Mouse (Mus musculus) midbrain, embryonic 12.5 days (tissue): ENCODE measurements around the gene Gyg. TPM values are rescaled to one million over a fixed set of nuclear protein-coding genes. Genes with fewer than 3 reads are reported as not detected.

ENCODE experiments used
- ATAC-seq: fragments of 200-750 bp; cut with Nextera tagmentation; 2 replicates; pipeline ENCODE4 v1.8.0; 2017; ENCODE audit warnings: low read depth, moderate TSS enrichment, moderate library complexity; ENCODE audit not compliant: low FRiP score
- H3K27ac ChIP-seq: fragments of 300-500 bp; sonication (generic); replicated peaks from 2 replicates; pipeline ENCODE4 v1.5.1; 2016; ENCODE audit warnings: mild to moderate bottlenecking
- H3K27me3 ChIP-seq: fragments of 300-500 bp; sonication (generic); 2 replicates; pipeline ENCODE4 v1.6.1; 2016; ENCODE audit warnings: mild to moderate bottlenecking
- H3K36me3 ChIP-seq: fragments of 300-500 bp; sonication (generic); 2 replicates; pipeline ENCODE4 v1.6.1; 2016
- H3K4me1 ChIP-seq: fragments of 300-500 bp; sonication (generic); 2 replicates; pipeline ENCODE4 v1.6.1; 2016
- H3K4me2 ChIP-seq: fragments of 300-500 bp; sonication (generic); replicated peaks from 2 replicates; pipeline ENCODE4 v1.6.1; 2016; ENCODE audit warnings: mild to moderate bottlenecking, moderate library complexity
- H3K4me3 ChIP-seq: fragments of 300-500 bp; sonication (generic); 2 replicates; pipeline ENCODE4 v1.5.1; 2016; ENCODE audit warnings: mild to moderate bottlenecking
- H3K9ac ChIP-seq: fragments of 300-500 bp; sonication (generic); replicated peaks from 2 replicates; pipeline ENCODE4 v1.6.1; 2016; ENCODE audit warnings: mild to moderate bottlenecking, moderate library complexity
- H3K9me3 ChIP-seq: fragments of 300-500 bp; sonication (generic); 2 replicates; pipeline ENCODE4 v1.6.1; 2016; ENCODE audit warnings: mild to moderate bottlenecking
- WGBS: fragments of 180-500 bp; shearing (Covaris S2); methylation state at CpG from one replicate; pipeline ENCODE4 v1.1.7; 2016; 5-methylcytosine and 5-hydroxymethylcytosine counted together
- polyA plus RNA-seq: library from polyadenylated mRNA; unstranded; fragments of >200 nt; fragmentation: Nextera tagmentation; extraction: Ambion mirVana; gene quantifications from 2 replicates; pipeline ENCODE4 v1.2.1, GENCODE M21; 2016

Gyg gene
- polyA plus RNA-seq, result 24.1 and 24.7 TPM in 2 replicates

- 2% methylated on average over 65 of the region's 73 CpGs for WGBS
Observed at GRCm38 (mm10) chr3:20154531-20155367, at the start of gene Gyg. Gene Gyg (minus strand): TSS chr3:20155317.

GRCm38 (mm10) chr3:20198869-20199268, 43.8 kb upstream of the Gyg start:
- Histone ChIP-seq H3K4me3 (no peak overlapping the region), H3K27ac (no peak overlapping the region), H3K9ac (no peak overlapping the region), H3K27me3 (no peaks in the 10 kb centered on the region), H3K4me2 (no peak overlapping the region), H3K36me3 (no peaks in the 10 kb centered on the region), H3K4me1 (no peaks in the 10 kb centered on the region), H3K9me3 (no peaks in the 10 kb centered on the region)
- peak; percentile 69; the same call in 1 of the 2 replicates for ATAC-seq
- 28% methylated on average over 6 of the region's 6 CpGs for WGBS

More at GRCm38 (mm10) chr3:20154531-20155367, at the start of gene Gyg:
- no peaks in the 10 kb centered on the region for H3K36me3 ChIP-seq
- H3K9ac ChIP-seq, result peak within 1 kb of the TSS; percentile 65
- H3K4me2 ChIP-seq, result peak within 1 kb of the TSS; percentile 87
- no peaks in the 10 kb centered on the region; the same call in 1 of the 2 replicates for H3K4me1 ChIP-seq
- H3K27ac ChIP-seq, result no peak within 1 kb of the TSS
- 0 out of 2 replicates have a peak, but pooled peaks cover 10% of the 10 kb centered on the region for H3K27me3 ChIP-seq
- peak; percentile 95 for ATAC-seq
- H3K9me3 ChIP-seq, result peaks cover 5% of the 10 kb centered on the region; the same call in 1 of the 2 replicates
- peak within 1 kb of the TSS; percentile 71 for H3K4me3 ChIP-seq

GRCm38 (mm10) chr3:20197878-20198277, 42.8 kb upstream of the Gyg start:
- Histone ChIP-seq H3K9ac (no peak overlapping the region), H3K4me3 (no peak overlapping the region), H3K36me3 (no peaks in the 10 kb centered on the region), H3K27ac (no peak overlapping the region), H3K4me2 (no peak overlapping the region), H3K27me3 (no peaks in the 10 kb centered on the region), H3K9me3 (no peaks in the 10 kb centered on the region), H3K4me1 (no peaks in the 10 kb centered on the region)
- 87% methylated on average over 10 of the region's 10 CpGs for WGBS
- no peak for ATAC-seq

- Histone ChIP-seq H3K9ac (no peak overlapping the region), H3K27ac (no peak overlapping the region), H3K36me3 (no peaks in the 10 kb centered on the region), H3K4me2 (no peak overlapping the region), H3K9me3 (no peaks in the 10 kb centered on the region), H3K27me3 (no peaks in the 10 kb centered on the region), H3K4me1 (no peaks in the 10 kb centered on the region), H3K4me3 (no peak overlapping the region)
- 79% methylated on average over 5 of the region's 5 CpGs for WGBS
- ATAC-seq, result no peak
Observed at GRCm38 (mm10) chr3:20188976-20189675, 34.0 kb upstream of the Gyg start.

- no peak overlapping the region for H3K4me2 ChIP-seq
- no peaks in the 10 kb centered on the region for H3K36me3 ChIP-seq
- no peak overlapping the region for H3K4me3 ChIP-seq
- ATAC-seq, result no peak
- no peaks in the 10 kb centered on the region for H3K4me1 ChIP-seq
- H3K9ac ChIP-seq, result no peak overlapping the region
- H3K27me3 ChIP-seq, result no peaks in the 10 kb centered on the region
- 90% methylated on average over 6 of the region's 6 CpGs for WGBS
- H3K9me3 ChIP-seq, result no peaks in the 10 kb centered on the region
- H3K27ac ChIP-seq, result no peak overlapping the region
Observed at GRCm38 (mm10) chr3:20172394-20172793, 17.3 kb upstream of the Gyg start.

GRCm38 (mm10) chr3:20167487-20167886, 12.4 kb upstream of the Gyg start:
- no peaks in the 10 kb centered on the region for H3K9me3 ChIP-seq
- no peaks in the 10 kb centered on the region for H3K36me3 ChIP-seq
- H3K4me1 ChIP-seq, result no peaks in the 10 kb centered on the region
- H3K4me2 ChIP-seq, result no peak overlapping the region
- WGBS, result 88% methylated on average over 1 of the region's 1 CpGs
- H3K27ac ChIP-seq, result no peak overlapping the region
- H3K9ac ChIP-seq, result no peak overlapping the region
- H3K4me3 ChIP-seq, result no peak overlapping the region
- no peaks in the 10 kb centered on the region for H3K27me3 ChIP-seq
- no peak for ATAC-seq

- H3K9me3 ChIP-seq, result peaks cover 10% of the 10 kb centered on the region; the same call in 1 of the 2 replicates
- no peaks in the 10 kb centered on the region; the same call in 1 of the 2 replicates for H3K4me1 ChIP-seq
- no peaks in the 10 kb centered on the region for H3K36me3 ChIP-seq
- 0 out of 2 replicates have a peak, but pooled peaks cover 10% of the 10 kb centered on the region for H3K27me3 ChIP-seq
- ATAC-seq, result no peak
- H3K4me2 ChIP-seq, result peak overlapping the region; percentile 87
- H3K9ac ChIP-seq, result no peak overlapping the region
- H3K4me3 ChIP-seq, result no peak overlapping the region
- H3K27ac ChIP-seq, result no peak overlapping the region
- 82% methylated on average over 6 of the region's 6 CpGs for WGBS
Observed at GRCm38 (mm10) chr3:20155476-20155875, 359 bp upstream of the Gyg start.

- no peak for ATAC-seq
- H3K27me3 ChIP-seq, result 0 out of 2 replicates have a peak, but pooled peaks cover 10% of the 10 kb centered on the region
- no peaks in the 10 kb centered on the region for H3K9me3 ChIP-seq
- H3K4me3 ChIP-seq, result no peak overlapping the region
- H3K36me3 ChIP-seq, result no peaks in the 10 kb centered on the region
- H3K9ac ChIP-seq, result no peak overlapping the region
- H3K4me2 ChIP-seq, result no peak overlapping the region
- H3K4me1 ChIP-seq, result peaks cover 5% of the 10 kb centered on the region
- no peak overlapping the region for H3K27ac ChIP-seq
- 97% methylated on average over 3 of the region's 3 CpGs for WGBS
Observed at GRCm38 (mm10) chr3:20151651-20152050, 3.5 kb downstream of the Gyg start.

- H3K4me2 ChIP-seq, result no peak overlapping the region
- no peak for ATAC-seq
- no peaks in the 10 kb centered on the region for H3K9me3 ChIP-seq
- 68% methylated on average over 2 of the region's 2 CpGs for WGBS
- 0 out of 2 replicates have a peak, but pooled peaks cover 10% of the 10 kb centered on the region for H3K27me3 ChIP-seq
- no peak overlapping the region for H3K9ac ChIP-seq
- no peak overlapping the region for H3K27ac ChIP-seq
- H3K4me3 ChIP-seq, result no peak overlapping the region
- no peaks in the 10 kb centered on the region for H3K36me3 ChIP-seq
- peaks cover 10% of the 10 kb centered on the region for H3K4me1 ChIP-seq
Observed at GRCm38 (mm10) chr3:20150511-20150910, 4.6 kb downstream of the Gyg start.

- no peak overlapping the region for H3K9ac ChIP-seq
- H3K4me3 ChIP-seq, result no peak overlapping the region
- H3K27me3 ChIP-seq, result no peaks in the 10 kb centered on the region
- H3K4me2 ChIP-seq, result no peak overlapping the region
- H3K9me3 ChIP-seq, result no peaks in the 10 kb centered on the region
- H3K36me3 ChIP-seq, result no peaks in the 10 kb centered on the region
- no peak overlapping the region for H3K27ac ChIP-seq
- ATAC-seq, result no peak
- 77% methylated on average over 5 of the region's 5 CpGs for WGBS
- H3K4me1 ChIP-seq, result peaks cover 11% of the 10 kb centered on the region
Observed at GRCm38 (mm10) chr3:20147647-20148046, 7.5 kb downstream of the Gyg start.

- no peak overlapping the region for H3K27ac ChIP-seq
- H3K4me2 ChIP-seq, result no peak overlapping the region
- whole genome bisulfite sequencing, result 39% methylated on average over 7 of the region's 7 CpGs
- peak; percentile 61; the same call in 1 of the 2 replicates for ATAC-seq
- no peaks in the 10 kb centered on the region for H3K9me3 ChIP-seq
- no peak overlapping the region for H3K4me3 ChIP-seq
- H3K4me1 ChIP-seq, result peaks cover 11% of the 10 kb centered on the region
- no peaks in the 10 kb centered on the region for H3K36me3 ChIP-seq
- no peaks in the 10 kb centered on the region for H3K27me3 ChIP-seq
- H3K9ac ChIP-seq, result no peak overlapping the region
Observed at GRCm38 (mm10) chr3:20146884-20147395, 8.2 kb downstream of the Gyg start.

- no peak overlapping the region for H3K4me2 ChIP-seq
- H3K27me3 ChIP-seq, result no peaks in the 10 kb centered on the region
- ATAC-seq, result no peak
- no peak overlapping the region for H3K27ac ChIP-seq
- H3K9ac ChIP-seq, result no peak overlapping the region
- H3K9me3 ChIP-seq, result no peaks in the 10 kb centered on the region
- peaks cover 11% of the 10 kb centered on the region for H3K4me1 ChIP-seq
- no peaks in the 10 kb centered on the region for H3K36me3 ChIP-seq
- 38% methylated on average over 1 of the region's 1 CpGs for WGBS
- no peak overlapping the region for H3K4me3 ChIP-seq
Observed at GRCm38 (mm10) chr3:20145696-20146113, 9.4 kb downstream of the Gyg start.
